Mouse (Mus musculus) erythroblast, embryonic 14.5 days (primary cell): ENCODE measurements at regions not wholly inside any gene's neighbourhood (a gene's known extent, or its start where the extent isn't known, plus 50 kb on each side); places are given as distances from the start of the nearest gene placed in this dataset.

Experiments used
- H3K27me3 ChIP-seq: 2 replicates; pipeline ENCODE4 v1.6.1; 2012; ENCODE audit warnings: inconsistent platforms; ENCODE audit not compliant: control insufficient read depth
- H3K36me3 ChIP-seq: 2 replicates; pipeline ENCODE4 v1.6.1; 2012; ENCODE audit warnings: mild to moderate bottlenecking, inconsistent platforms; ENCODE audit not compliant: control insufficient read depth
- H3K4me1 ChIP-seq: 2 replicates; pipeline ENCODE4 v1.6.1; 2012; ENCODE audit warnings: inconsistent platforms; ENCODE audit not compliant: control insufficient read depth
- H3K4me3 ChIP-seq: replicated peaks from 2 replicates; pipeline ENCODE3; 2012; ENCODE audit warnings: moderate library complexity, mild to moderate bottlenecking, inconsistent platforms
- H3K9me3 ChIP-seq: 2 replicates; pipeline ENCODE4 v1.6.1; 2012; ENCODE audit warnings: low read length, inconsistent platforms, mixed read lengths; ENCODE audit not compliant: control insufficient read depth
- GATA1 ChIP-seq: IDR thresholded peaks from 2 replicates; pipeline ENCODE4 v1.6.1; 2012; ENCODE audit warnings: low read length, inconsistent platforms, mixed read lengths
- TAL1 ChIP-seq: IDR thresholded peaks from 3 replicates; pipeline ENCODE4 v1.6.1; 2012; ENCODE audit warnings: low read length, inconsistent platforms, mixed read lengths

GRCm38 (mm10) chr15:62871082-62871766 lies 973.8 kb downstream of the Gsdmc2 start:
- TF ChIP-seq GATA1 (no peak), TAL1 (no peak)
- Histone ChIP-seq H3K9me3 (no peaks in the 10 kb centered on the region), H3K27me3 (no peaks in the 10 kb centered on the region), H3K36me3 (no peaks in the 10 kb centered on the region), H3K4me3 (no peak overlapping the region), H3K4me1 (no peaks in the 10 kb centered on the region)

- H3K4me3 ChIP-seq: no peak overlapping the region
- no peaks in the 10 kb centered on the region for H3K36me3 ChIP-seq
- no peak for TF ChIP-seq GATA1
- no peak for TF ChIP-seq TAL1
- no peaks in the 10 kb centered on the region for H3K9me3 ChIP-seq
- no peaks in the 10 kb centered on the region for H3K4me1 ChIP-seq
- H3K27me3 ChIP-seq: no peaks in the 10 kb centered on the region
These were observed 982.4 kb downstream of the Gsdmc2 start for GRCm38 (mm10) chr15:62862574-62862973.

- Histone ChIP-seq H3K27me3 (no peaks in the 10 kb centered on the region), H3K9me3 (no peaks in the 10 kb centered on the region), H3K4me1 (no peaks in the 10 kb centered on the region), H3K4me3 (no peak overlapping the region), H3K36me3 (no peaks in the 10 kb centered on the region)
- TF ChIP-seq GATA1: no peak
- no peak for TF ChIP-seq TAL1
These were observed 983.6 kb downstream of the Gsdmc2 start for GRCm38 (mm10) chr15:62861422-62861821.

- Histone ChIP-seq H3K36me3 (no peaks in the 10 kb centered on the region), H3K4me3 (no peak overlapping the region), H3K27me3 (no peaks in the 10 kb centered on the region), H3K9me3 (no peaks in the 10 kb centered on the region), H3K4me1 (no peaks in the 10 kb centered on the region)
- TF ChIP-seq GATA1 (no peak), TAL1 (no peak)
These were observed 995.7 kb downstream of the Gsdmc2 start for GRCm38 (mm10) chr15:62849326-62849725.

GRCm38 (mm10) chr15:62845884-62846283 lies 999.1 kb downstream of the Gsdmc2 start:
- H3K4me3 ChIP-seq: no peak overlapping the region

GRCm38 (mm10) chr15:62825586-62825985 lies 1019.4 kb downstream of the Gsdmc2 start:
- Histone ChIP-seq H3K9me3 (no peaks in the 10 kb centered on the region), H3K4me1 (no peaks in the 10 kb centered on the region), H3K27me3 (no peaks in the 10 kb centered on the region), H3K36me3 (no peaks in the 10 kb centered on the region), H3K4me3 (no peak overlapping the region)
- TF ChIP-seq TAL1 (no peak), GATA1 (no peak)

More at GRCm38 (mm10) chr15:62845884-62846283, 999.1 kb downstream of the Gsdmc2 start:
- Histone ChIP-seq H3K36me3 (no peaks in the 10 kb centered on the region), H3K27me3 (no peaks in the 10 kb centered on the region), H3K4me1 (no peaks in the 10 kb centered on the region), H3K9me3 (no peaks in the 10 kb centered on the region)
- no peak for TF ChIP-seq GATA1
- no peak for TF ChIP-seq TAL1

GRCm38 (mm10) chr15:62823861-62824518 lies 1021.0 kb downstream of the Gsdmc2 start:
- no peak overlapping the region for H3K4me3 ChIP-seq
- no peaks in the 10 kb centered on the region for H3K9me3 ChIP-seq
- H3K4me1 ChIP-seq: no peaks in the 10 kb centered on the region
- no peaks in the 10 kb centered on the region for H3K36me3 ChIP-seq
- H3K27me3 ChIP-seq: no peaks in the 10 kb centered on the region
- TF ChIP-seq TAL1: no peak
- no peak for TF ChIP-seq GATA1

- Histone ChIP-seq H3K4me3 (no peak overlapping the region), H3K36me3 (no peaks in the 10 kb centered on the region), H3K9me3 (no peaks in the 10 kb centered on the region), H3K4me1 (no peaks in the 10 kb centered on the region), H3K27me3 (no peaks in the 10 kb centered on the region)
- TF ChIP-seq TAL1 (no peak), GATA1 (no peak)
These were observed 1022.7 kb downstream of the Gsdmc2 start for GRCm38 (mm10) chr15:62822305-62822704.

- Histone ChIP-seq H3K36me3 (no peaks in the 10 kb centered on the region), H3K4me1 (no peaks in the 10 kb centered on the region), H3K4me3 (no peak overlapping the region), H3K27me3 (no peaks in the 10 kb centered on the region), H3K9me3 (no peaks in the 10 kb centered on the region)
- TF ChIP-seq TAL1 (no peak), GATA1 (no peak)
These were observed 1031.9 kb downstream of the Gsdmc2 start for GRCm38 (mm10) chr15:62813093-62813492.
